In genomic region chr4:43832031-43832430, GRCm38 (mm10) we compare ENCODE assay signal across 20 mouse cellular contexts. TPM values are rescaled to one million over a fixed set of nuclear protein-coding genes. Genes with fewer than 3 reads are reported as not detected.
DNase-seq lines count a peak whose midpoint lies in the region; ATAC-seq and TF ChIP-seq lines count a peak whose summit lies in the region.
"Had no signal": no experiment of that assay in that cellular context is flagged by ENCODE, and none has a peak within 500 bp of the region (broad histone marks: within the 10 kb centered on the region; RNA-seq: fewer than 3 reads in every experiment).

No protein-coding gene starts in this region.

- WGBS in heart, embryonic 12.5 days: 66% methylated on average over 5 of the region's 5 CpGs
- 54% methylated on average over 5 of the region's 5 CpGs for WGBS in lung, embryonic 14.5 days
- 71% methylated on average over 5 of the region's 5 CpGs for WGBS in intestine, embryonic 16.5 days

- no peak overlapping the region for H3K4me2 ChIP-seq in heart, embryonic 12.5 days
- H3K4me2 ChIP-seq in lung, embryonic 14.5 days: no peak overlapping the region
- no peak overlapping the region for H3K4me2 ChIP-seq in intestine, embryonic 16.5 days (ENCODE audit: low read depth, low read length)
- H3K4me2 ChIP-seq: forebrain, embryonic 12.5 days; neural tube, embryonic 13.5 days had no signal

- 0 out of 2 replicates have a peak, but pooled peaks have one; percentile 11 for TF ChIP-seq CTCF in lung, embryonic 14.5 days (IDR thresholded peaks at IDR 0.05; ENCODE audit: low read depth)
- TF ChIP-seq CTCF in E14TG2a.4 (conservative IDR thresholded peaks at IDR 0.05; ENCODE audit: low read length): peak; percentile 61
- TF ChIP-seq CTCF in gastrocnemius, adult 2 months (IDR thresholded peaks at IDR 0.05): no peak

- no peak overlapping the region for H3K4me3 ChIP-seq in heart, embryonic 12.5 days
- no peak overlapping the region for H3K4me3 ChIP-seq in lung, embryonic 14.5 days (ENCODE audit: low read depth, low read length)
- H3K4me3 ChIP-seq in E14TG2a.4 (replicated peaks; ENCODE audit: low read length): no peak overlapping the region
- H3K4me3 ChIP-seq in gastrocnemius, adult 2 months: no peak overlapping the region
- H3K4me3 ChIP-seq in intestine, embryonic 16.5 days (ENCODE audit: low read length): no peak overlapping the region
- H3K4me3 ChIP-seq: forebrain, embryonic 12.5 days; neural tube, embryonic 13.5 days had no signal

- intact Hi-C loops in gastrocnemius, adult 2 months (cut with DNase I): no loop called here

- ATAC-seq in heart, embryonic 12.5 days (ENCODE audit: insufficient number of reproducible peaks, low FRiP score): no peak
- ATAC-seq in lung, embryonic 14.5 days (ENCODE audit: insufficient read depth): no peak
- no peak for ATAC-seq in intestine, embryonic 16.5 days

- DNase-seq in heart, adult 11 months: peak; percentile 62
- no peak for DNase-seq in lung, embryonic 14.5 days
- no peak for DNase-seq in lung, postnatal 10 days
- DNase-seq in c-Kit-positive CD71-negative TER-119-negative erythroid progenitor cells, embryonic 14.5 days (ENCODE audit: low read depth): peak; percentile 10
- DNase-seq in gastrocnemius, adult 2 months: no peak
- DNase-seq: cerebellum, adult 11 months; heart, postnatal 36 days; thymus, adult 2 months had no signal

- no peaks in the 10 kb centered on the region for H3K27me3 ChIP-seq in heart, embryonic 12.5 days (replicated peaks)
- no peaks in the 10 kb centered on the region for H3K27me3 ChIP-seq in lung, embryonic 14.5 days (ENCODE audit: insufficient read depth, low read length)
- H3K27me3 ChIP-seq in E14TG2a.4 (ENCODE audit: insufficient read depth, low read length): no peaks in the 10 kb centered on the region; the same call in 1 of the 2 replicates
- H3K27me3 ChIP-seq in intestine, embryonic 16.5 days (replicated peaks; ENCODE audit: control insufficient read depth, insufficient read depth, low read length): no peaks in the 10 kb centered on the region
- H3K27me3 ChIP-seq: forebrain, embryonic 12.5 days; neural tube, embryonic 13.5 days had no signal

- H3K27ac ChIP-seq in heart, embryonic 12.5 days (ENCODE audit: poor library complexity, severe bottlenecking): no peak overlapping the region
- no peak overlapping the region for H3K27ac ChIP-seq in lung, embryonic 14.5 days (ENCODE audit: low read depth)
- H3K27ac ChIP-seq in gastrocnemius, adult 2 months: no peak overlapping the region
- H3K27ac ChIP-seq in intestine, embryonic 16.5 days (ENCODE audit: low read length): no peak overlapping the region
- H3K27ac ChIP-seq: forebrain, embryonic 12.5 days; neural tube, embryonic 13.5 days had no signal

- H3K4me1 ChIP-seq in heart, embryonic 12.5 days (replicated peaks): peaks cover 2% of the 10 kb centered on the region
- no peaks in the 10 kb centered on the region for H3K4me1 ChIP-seq in lung, embryonic 14.5 days (ENCODE audit: insufficient read depth)
- peaks cover 6% of the 10 kb centered on the region; the same call in 1 of the 2 replicates for H3K4me1 ChIP-seq in E14TG2a.4 (replicated peaks; ENCODE audit: low read depth, low read length)
- H3K4me1 ChIP-seq in intestine, embryonic 16.5 days (ENCODE audit: control insufficient read depth, insufficient read depth, low read length): no peaks in the 10 kb centered on the region
- H3K4me1 ChIP-seq: forebrain, embryonic 12.5 days; neural tube, embryonic 13.5 days had no signal

- H3K36me3 ChIP-seq in heart, embryonic 12.5 days: no peaks in the 10 kb centered on the region
- no peaks in the 10 kb centered on the region for H3K36me3 ChIP-seq in lung, embryonic 14.5 days (ENCODE audit: insufficient read depth)
- no peaks in the 10 kb centered on the region for H3K36me3 ChIP-seq in E14TG2a.4 (ENCODE audit: insufficient read depth, low read length)
- no peaks in the 10 kb centered on the region for H3K36me3 ChIP-seq in intestine, embryonic 16.5 days (ENCODE audit: control insufficient read depth, insufficient read depth, low read length)
- H3K36me3 ChIP-seq: forebrain, embryonic 12.5 days; neural tube, embryonic 13.5 days had no signal

- no peak overlapping the region for H3K9ac ChIP-seq in heart, embryonic 12.5 days
- H3K9ac ChIP-seq in lung, embryonic 14.5 days: no peak overlapping the region
- H3K9ac ChIP-seq in intestine, embryonic 16.5 days (ENCODE audit: low read depth, low read length): no peak overlapping the region
- H3K9ac ChIP-seq: forebrain, embryonic 12.5 days; neural tube, embryonic 13.5 days had no signal

- no peaks in the 10 kb centered on the region for H3K9me3 ChIP-seq in heart, embryonic 12.5 days (replicated peaks)
- no peaks in the 10 kb centered on the region for H3K9me3 ChIP-seq in lung, embryonic 14.5 days (ENCODE audit: low read depth, low read length)
- H3K9me3 ChIP-seq in E14TG2a.4 (ENCODE audit: low read length): no peaks in the 10 kb centered on the region
- H3K9me3 ChIP-seq in intestine, embryonic 16.5 days (ENCODE audit: control insufficient read depth, low read length): no peaks in the 10 kb centered on the region
- H3K9me3 ChIP-seq: forebrain, embryonic 12.5 days; neural tube, embryonic 13.5 days had no signal

RNA-seq across cellular contexts. Expression of gene Olfr157, which starts 8.0 kb away (rescaled TPM):
- polyA plus RNA-seq in heart, embryonic 12.5 days (2016; fragmentation: Nextera tagmentation; extraction: Ambion mirVana): not detected in 2 replicates
- polyA plus RNA-seq in lung, embryonic 14.5 days (2014; fragmentation: Nextera tagmentation; extraction: Ambion mirVana): not detected in 2 replicates
- total RNA-seq in gastrocnemius, adult 2 months (2021): not detected
- polyA plus RNA-seq in intestine, embryonic 16.5 days (2015; fragmentation: Nextera tagmentation; extraction: Ambion mirVana): not detected in 2 replicates
- total RNA-seq: adrenal gland, postnatal 4 days; gastrocnemius, adult 8-10 months; heart, adult 8-10 months; heart, postnatal 36 days; left cerebral cortex, postnatal 14 days; liver, adult 2 months had no signal
- polyA plus RNA-seq: embryonic facial prominence, embryonic 14.5 days; forebrain, embryonic 12.5 days; intestine, embryonic 14.5 days; liver, adult 2 months; neural tube, embryonic 13.5 days had no signal

RNA-seq across cellular contexts. Expression of gene Olfr156, which starts 8.3 kb away (rescaled TPM):
- not detected in 2 replicates for polyA plus RNA-seq in heart, embryonic 12.5 days (2016; fragmentation: Nextera tagmentation; extraction: Ambion mirVana)
- polyA plus RNA-seq in lung, embryonic 14.5 days (2014; fragmentation: Nextera tagmentation; extraction: Ambion mirVana): not detected in 2 replicates
- total RNA-seq in gastrocnemius, adult 2 months (2021): not detected
- polyA plus RNA-seq in intestine, embryonic 16.5 days (2015; fragmentation: Nextera tagmentation; extraction: Ambion mirVana): not detected in 2 replicates
- total RNA-seq: adrenal gland, postnatal 4 days; gastrocnemius, adult 8-10 months; heart, adult 8-10 months; heart, postnatal 36 days; left cerebral cortex, postnatal 14 days; liver, adult 2 months had no signal
- polyA plus RNA-seq: embryonic facial prominence, embryonic 14.5 days; forebrain, embryonic 12.5 days; intestine, embryonic 14.5 days; liver, adult 2 months; neural tube, embryonic 13.5 days; thymus, adult 2 months had no signal

RNA-seq across cellular contexts. Expression of gene Olfr155, which starts 19.3 kb away (rescaled TPM):
- polyA plus RNA-seq in heart, embryonic 12.5 days (2016; fragmentation: Nextera tagmentation; extraction: Ambion mirVana): not detected in 2 replicates
- polyA plus RNA-seq in lung, embryonic 14.5 days (2014; fragmentation: Nextera tagmentation; extraction: Ambion mirVana): not detected in 2 replicates
- total RNA-seq in gastrocnemius, adult 2 months (2021): not detected
- polyA plus RNA-seq in intestine, embryonic 16.5 days (2015; fragmentation: Nextera tagmentation; extraction: Ambion mirVana): not detected in 2 replicates
- total RNA-seq: adrenal gland, postnatal 4 days; gastrocnemius, adult 8-10 months; heart, adult 8-10 months; heart, postnatal 36 days; left cerebral cortex, postnatal 14 days; liver, adult 2 months had no signal
- polyA plus RNA-seq: embryonic facial prominence, embryonic 14.5 days; forebrain, embryonic 12.5 days; intestine, embryonic 14.5 days; liver, adult 2 months; neural tube, embryonic 13.5 days; thymus, adult 2 months had no signal

RNA-seq across cellular contexts. Expression of gene Reck, which starts 43.3 kb away (rescaled TPM):
- polyA plus RNA-seq in heart, embryonic 12.5 days (2016; fragmentation: Nextera tagmentation; extraction: Ambion mirVana): 12.8 and 14.6 TPM in 2 replicates
- 27.9 and 29.5 TPM in 2 replicates for polyA plus RNA-seq in lung, embryonic 14.5 days (2014; fragmentation: Nextera tagmentation; extraction: Ambion mirVana)
- 1 to 10 TPM; 1.6 to 3.6 TPM for total RNA-seq in gastrocnemius, adult 2 months (2021)
- polyA plus RNA-seq in intestine, embryonic 16.5 days (2015; fragmentation: Nextera tagmentation; extraction: Ambion mirVana): 12.7 and 12.8 TPM in 2 replicates

Comparison
In these comparisons a context has a peak if more than half of its experiments do, and no peak if none do; other contexts are left out.
1. DNase-seq: peak in heart, adult 11 months (single experiment) and c-Kit-positive CD71-negative TER-119-negative erythroid progenitor cells, embryonic 14.5 days (single experiment); none in lung, embryonic 14.5 days (single experiment), lung, postnatal 10 days (single experiment) and gastrocnemius, adult 2 months (single experiment).